Mouse (Mus musculus) heart, adult 18-20 months (tissue): ENCODE measurements around the gene Armc2. TPM values are rescaled to one million over a fixed set of nuclear protein-coding genes. Genes with fewer than 3 reads are reported as not detected.
"Not testable (repeated sequence)": the region's sequence is repeated elsewhere in the genome, so short reads cannot be mapped to it uniquely, and the experiment has no call there.

Experiments used
- DNase-seq, 2 experiments: peaks; one replicate each; pipeline ENCODE4 v3.0.0; 2021 to 2022; ENCODE audit warnings: mixed read lengths in 1 of 2
- total RNA-seq, 2 experiments: library from RNA; stranded (reverse); gene quantifications; 2 replicates each; pipeline ENCODE4 v1.2.3; 2021

The Armc2 gene
- total RNA-seq, 2 experiments from 2014 or later, result 18.4 to 22.6 TPM

DNA sequence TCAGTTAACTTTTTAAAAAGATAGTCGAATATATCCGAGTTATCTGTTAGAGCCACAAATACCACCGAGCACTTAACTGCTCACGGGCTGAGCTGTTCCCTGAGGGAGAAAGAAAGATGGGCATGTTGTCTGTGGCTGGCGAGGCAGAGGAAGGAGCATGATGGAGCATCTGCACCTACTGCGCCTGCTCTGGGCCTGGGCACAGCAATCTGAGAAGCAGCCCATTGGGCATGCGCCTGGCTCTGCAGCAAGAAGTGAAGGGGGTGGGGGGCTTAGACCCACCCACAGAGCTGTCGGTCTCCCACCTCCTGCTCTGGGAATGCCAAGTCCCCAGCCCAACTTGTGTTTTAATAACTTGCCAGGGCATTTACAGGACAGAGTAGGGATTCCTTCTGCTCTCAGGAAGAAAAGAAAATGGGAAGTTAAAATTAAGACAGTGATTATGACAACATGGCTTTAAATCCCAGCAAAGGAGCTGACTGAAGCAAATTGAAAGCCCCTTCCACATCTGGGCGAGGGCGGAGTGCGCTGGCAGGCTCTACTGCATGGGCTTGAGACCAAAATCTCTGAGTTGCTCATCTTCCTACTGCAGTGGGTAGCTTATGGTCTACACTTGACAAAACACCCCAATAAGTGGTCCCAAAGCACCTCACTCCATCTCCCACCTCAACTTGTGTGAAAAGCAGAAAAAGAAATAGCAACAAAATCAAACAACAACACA lies 50.2 kb downstream of the Armc2 start:
- peak in 1 of 2 experiments; percentile 61 for DNase-seq

- no peak for DNase-seq
Measured at GRCm38 (mm10) chr10:41962725-41963124, 55.5 kb downstream of the Armc2 start.

GRCm38 (mm10) chr10:41959808-41960207 lies 58.4 kb downstream of the Armc2 start:
- peak; percentile 42 to 62 for DNase-seq

- DNase-seq, result peak; percentile 22 to 55
Measured at GRCm38 (mm10) chr10:41958677-41959274, 59.5 kb downstream of the Armc2 start.

GRCm38 (mm10) chr10:41957421-41958225 lies 60.6 kb downstream of the Armc2 start:
- DNase-seq, result no peak

GRCm38 (mm10) chr10:41953528-41953864 lies 64.7 kb downstream of the Armc2 start:
- no peak for DNase-seq

DNA sequence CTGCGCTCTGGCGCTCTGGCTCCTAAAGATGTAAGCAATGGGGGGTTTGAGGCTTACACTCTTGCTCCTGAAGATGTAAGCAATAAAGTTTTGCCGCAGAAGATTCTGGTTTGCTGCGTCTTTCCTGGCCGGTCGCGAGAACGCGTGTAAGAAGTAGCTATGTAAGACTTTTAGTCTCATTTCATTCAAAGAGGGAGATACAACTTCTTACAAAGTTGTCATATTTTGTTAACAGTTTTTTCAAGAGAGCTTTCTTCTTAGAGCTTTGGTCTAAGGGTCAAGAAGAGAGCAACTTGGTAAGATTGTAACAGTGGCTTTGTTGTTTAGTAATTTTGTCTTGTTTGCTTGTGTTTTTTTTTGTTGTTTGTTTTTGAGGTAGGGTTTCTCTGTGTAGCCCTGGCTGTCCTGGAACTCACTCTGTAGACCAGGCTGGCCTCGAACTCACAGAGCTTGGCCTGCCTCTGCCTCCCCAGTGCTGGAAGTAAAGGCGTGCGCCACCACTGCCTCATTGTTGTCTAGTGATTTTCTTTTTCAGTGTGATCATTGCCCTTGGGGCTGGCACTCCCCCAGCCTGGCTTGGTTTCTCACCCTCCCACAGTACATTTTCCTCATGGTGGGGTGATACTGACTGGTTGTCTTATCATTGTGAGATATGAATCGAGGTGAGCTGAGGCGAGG lies 65.3 kb downstream of the Armc2 start:
- no peak for DNase-seq

DNA sequence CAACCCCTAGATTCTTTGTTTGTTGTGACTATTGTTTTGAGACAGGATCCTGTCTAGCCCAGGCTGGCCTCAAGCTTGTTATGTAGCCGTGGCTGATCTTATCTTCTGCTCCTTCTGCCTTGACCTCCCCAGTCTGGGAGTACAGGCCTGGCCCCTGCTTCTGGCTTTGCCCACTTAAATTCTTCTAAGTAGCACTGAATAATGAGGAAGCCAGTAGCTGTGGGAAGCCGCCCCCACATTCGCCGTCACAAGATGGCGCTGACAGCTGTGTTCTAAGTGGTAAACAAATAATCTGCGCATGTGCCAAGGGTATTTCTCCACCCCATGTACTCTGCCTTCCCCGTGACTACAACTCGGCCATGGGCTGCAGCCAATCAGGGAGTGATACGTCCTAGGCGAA lies 65.9 kb downstream of the Armc2 start:
- not testable (repeated sequence) for DNase-seq

GRCm38 (mm10) chr10:41939090-41939489 lies 79.2 kb downstream of the Armc2 start:
- no peak for DNase-seq

DNA sequence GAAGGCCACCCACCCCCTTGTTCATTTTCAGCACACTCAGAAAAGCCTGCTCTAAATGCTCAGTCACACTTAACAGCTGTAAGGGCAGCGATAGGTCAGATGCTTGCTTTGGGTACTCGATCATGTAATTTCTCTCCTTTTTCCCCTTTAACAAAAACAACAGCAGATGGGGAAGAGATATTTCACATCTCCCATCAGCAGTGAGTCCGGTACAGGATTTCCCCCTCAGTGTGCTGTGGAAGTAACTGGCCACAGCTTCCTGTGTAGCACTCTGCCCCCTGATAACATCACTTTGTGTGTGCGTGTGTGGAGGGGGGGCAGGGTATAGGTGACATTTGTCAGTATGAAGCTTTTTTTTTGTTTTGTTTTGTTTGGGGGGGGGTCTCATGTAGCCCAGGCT lies 81.1 kb downstream of the Armc2 start:
- peak in 1 of 2 experiments; percentile 52 for DNase-seq

DNA sequence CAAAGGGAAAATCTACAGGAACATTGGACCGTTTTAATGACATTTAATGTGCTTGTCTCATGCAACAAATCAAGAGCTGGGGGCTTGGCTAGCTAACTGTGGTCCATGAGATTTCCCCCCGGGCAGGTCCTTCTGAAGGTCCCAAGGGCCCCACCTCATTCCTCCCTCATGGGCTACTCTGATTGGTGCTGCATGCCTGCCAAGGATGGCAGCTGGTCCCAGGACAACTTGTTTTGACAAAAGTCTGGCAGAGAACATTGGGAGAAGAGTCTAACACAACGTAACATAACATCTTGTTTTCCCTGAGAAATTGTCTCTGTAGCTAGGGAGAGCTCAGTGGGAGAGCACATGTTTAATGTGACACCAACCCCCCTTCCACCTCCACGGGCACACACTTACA lies 82.1 kb downstream of the Armc2 start:
- peak; percentile 74 to 76 for DNase-seq

- DNase-seq, result no peak
Measured at GRCm38 (mm10) chr10:41935476-41935829, 82.8 kb downstream of the Armc2 start.

DNA sequence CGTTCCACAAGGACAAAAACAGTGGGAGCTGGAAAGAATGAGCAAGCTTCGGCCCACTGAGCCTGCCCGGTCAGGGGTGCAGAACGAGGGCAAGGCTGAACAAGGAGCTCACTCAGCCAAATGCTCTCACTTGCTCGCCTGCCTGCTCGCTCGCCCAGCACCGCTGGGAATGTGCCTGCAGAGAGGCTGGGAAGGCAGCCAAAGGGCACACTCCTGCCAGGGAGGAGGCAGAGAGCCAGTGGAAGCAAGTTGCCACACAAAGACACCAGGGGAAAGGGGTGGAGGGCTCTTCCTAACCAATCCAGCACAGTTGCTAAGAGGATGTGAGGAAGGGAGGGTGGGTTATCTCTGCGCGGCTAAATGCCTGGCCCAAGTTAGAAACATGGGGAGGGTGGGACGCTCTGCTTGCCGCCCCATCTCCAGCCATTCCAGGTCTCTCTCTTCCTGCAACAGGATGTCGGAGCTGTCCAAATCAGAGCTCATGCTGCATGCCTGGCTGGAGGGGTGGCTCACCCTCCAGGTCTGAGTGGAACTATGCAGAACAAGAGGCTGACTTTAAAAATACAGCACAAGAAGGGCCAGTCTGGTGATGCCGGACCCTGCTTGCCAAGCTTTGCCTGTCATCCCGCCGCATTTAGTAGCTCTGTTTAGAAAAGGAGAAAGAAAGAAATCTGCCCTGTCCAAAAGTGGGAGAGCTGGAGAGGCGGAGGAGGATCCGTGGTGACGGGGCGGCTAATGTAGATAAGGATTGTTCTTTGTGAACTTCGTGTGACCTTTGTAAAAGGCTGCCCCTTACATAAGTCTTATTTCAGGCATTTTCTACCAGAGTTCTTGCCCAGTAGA lies 83.4 kb downstream of the Armc2 start:
- peak; percentile 93 to 95 for DNase-seq

- DNase-seq, result peak; percentile 82 to 90
Measured at GRCm38 (mm10) chr10:41933536-41933935, 84.7 kb downstream of the Armc2 start.

DNA sequence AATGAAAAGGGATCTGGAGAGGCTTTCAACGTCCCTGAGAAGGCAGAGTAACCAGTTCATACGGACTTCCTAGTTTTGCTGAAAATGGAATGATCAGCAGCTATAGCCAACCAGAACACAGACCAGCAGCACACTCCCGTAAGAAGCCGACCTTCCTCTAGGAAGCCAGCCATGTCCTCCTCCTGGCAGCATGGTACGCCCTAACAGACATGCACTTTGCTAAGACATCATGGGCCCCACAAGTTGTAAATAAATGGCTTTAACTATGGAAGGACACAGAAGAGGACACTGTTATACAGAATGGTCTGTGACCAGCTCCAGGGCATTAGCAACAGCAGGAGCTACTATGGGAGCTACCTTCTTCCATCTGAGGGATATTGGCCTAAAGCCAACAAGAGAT lies 85.3 kb downstream of the Armc2 start:
- peak; percentile 47 to 48 for DNase-seq

- DNase-seq, result peak; percentile 44 to 57
Measured at GRCm38 (mm10) chr10:41931962-41932361, 86.3 kb downstream of the Armc2 start.

DNA sequence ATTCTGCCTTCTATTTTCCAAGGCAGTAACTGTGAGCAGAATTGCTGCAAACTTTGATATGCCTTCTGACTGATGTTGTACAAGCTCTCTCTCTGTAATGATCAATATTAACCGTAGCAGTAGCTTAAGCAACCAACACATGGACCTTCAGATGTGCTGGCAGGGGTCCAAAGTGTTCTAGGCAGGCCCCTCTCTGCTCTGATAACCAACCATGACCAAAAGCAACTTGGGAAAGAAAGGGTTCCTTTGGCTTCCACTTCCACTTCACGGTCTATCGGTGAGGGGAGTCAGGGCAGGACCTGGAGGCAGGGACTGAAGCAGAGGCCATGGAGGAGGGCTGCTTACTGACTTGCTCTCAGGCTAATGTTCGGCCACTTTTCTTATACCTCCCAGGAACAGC lies 87.3 kb downstream of the Armc2 start:
- DNase-seq, result no peak

GRCm38 (mm10) chr10:41926726-41927125 lies 91.5 kb downstream of the Armc2 start:
- no peak for DNase-seq

DNA sequence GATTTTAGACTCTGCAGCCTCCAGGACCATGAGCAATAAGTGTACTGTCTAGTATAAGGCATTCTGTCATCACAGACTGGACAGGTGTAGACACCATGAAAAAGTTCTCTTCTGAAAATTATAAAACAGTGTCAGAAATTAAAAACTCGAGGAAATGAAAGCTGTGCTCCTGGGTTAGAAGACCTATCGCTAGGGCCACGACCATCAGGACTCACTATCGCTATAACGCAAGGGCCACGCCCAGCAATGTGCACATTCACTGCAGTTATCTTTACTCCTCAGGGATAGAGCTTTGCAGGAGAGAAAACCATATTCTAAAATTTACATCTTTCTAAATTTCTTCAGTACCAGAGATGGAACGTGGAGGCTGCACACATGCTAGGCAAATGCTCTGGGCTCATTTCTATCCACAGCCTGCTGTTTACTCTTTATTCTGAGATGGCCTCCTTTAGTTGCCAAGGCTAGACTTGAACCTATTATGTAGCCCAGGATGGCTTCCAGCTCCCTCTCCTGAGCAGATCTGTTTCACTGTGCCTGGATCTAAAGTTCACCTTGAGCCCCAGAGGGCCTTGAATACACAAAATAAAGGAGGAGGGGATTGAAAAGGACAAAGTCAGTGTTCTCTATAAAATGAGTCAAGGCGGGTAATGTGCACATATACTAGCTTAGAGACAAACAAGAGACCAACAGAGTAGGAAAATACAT lies 105.8 kb downstream of the Armc2 start:
- no peak for DNase-seq

- no peak for DNase-seq
Measured at GRCm38 (mm10) chr10:41908899-41909298, 109.3 kb downstream of the Armc2 start.

DNA sequence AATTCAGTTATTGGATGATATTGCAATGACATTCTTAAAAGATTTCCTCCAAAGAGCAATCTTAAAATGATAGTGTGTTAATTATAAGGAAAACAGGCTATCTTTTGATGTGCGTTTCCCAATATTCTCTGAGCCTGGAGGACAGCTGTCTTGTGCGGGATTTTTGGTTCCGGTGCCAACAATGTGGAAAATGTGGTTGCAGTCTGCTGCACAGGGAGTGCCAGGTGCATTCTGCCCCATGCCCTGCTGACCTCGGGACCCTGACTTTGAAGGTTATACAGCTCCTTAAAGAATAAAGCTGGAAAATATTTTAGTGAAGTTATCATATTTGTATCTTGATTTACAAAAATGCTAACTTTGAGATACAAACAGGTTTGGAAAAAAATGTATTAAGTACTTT lies 110.3 kb downstream of the Armc2 start:
- DNase-seq, result no peak
